Mouse (Mus musculus) telencephalon, adult 2 months (tissue): ENCODE measurements around the gene Lrrc46.
A peak's percentile ranks its signal among the peaks of the same experiment; 100 is the strongest.

Experiments used
- DNase-seq: peaks from one replicate; pipeline ENCODE4 v3.0.0-alpha.2; 2011; ENCODE audit warnings: low read depth, low spot score

The Lrrc46 gene

DNA sequence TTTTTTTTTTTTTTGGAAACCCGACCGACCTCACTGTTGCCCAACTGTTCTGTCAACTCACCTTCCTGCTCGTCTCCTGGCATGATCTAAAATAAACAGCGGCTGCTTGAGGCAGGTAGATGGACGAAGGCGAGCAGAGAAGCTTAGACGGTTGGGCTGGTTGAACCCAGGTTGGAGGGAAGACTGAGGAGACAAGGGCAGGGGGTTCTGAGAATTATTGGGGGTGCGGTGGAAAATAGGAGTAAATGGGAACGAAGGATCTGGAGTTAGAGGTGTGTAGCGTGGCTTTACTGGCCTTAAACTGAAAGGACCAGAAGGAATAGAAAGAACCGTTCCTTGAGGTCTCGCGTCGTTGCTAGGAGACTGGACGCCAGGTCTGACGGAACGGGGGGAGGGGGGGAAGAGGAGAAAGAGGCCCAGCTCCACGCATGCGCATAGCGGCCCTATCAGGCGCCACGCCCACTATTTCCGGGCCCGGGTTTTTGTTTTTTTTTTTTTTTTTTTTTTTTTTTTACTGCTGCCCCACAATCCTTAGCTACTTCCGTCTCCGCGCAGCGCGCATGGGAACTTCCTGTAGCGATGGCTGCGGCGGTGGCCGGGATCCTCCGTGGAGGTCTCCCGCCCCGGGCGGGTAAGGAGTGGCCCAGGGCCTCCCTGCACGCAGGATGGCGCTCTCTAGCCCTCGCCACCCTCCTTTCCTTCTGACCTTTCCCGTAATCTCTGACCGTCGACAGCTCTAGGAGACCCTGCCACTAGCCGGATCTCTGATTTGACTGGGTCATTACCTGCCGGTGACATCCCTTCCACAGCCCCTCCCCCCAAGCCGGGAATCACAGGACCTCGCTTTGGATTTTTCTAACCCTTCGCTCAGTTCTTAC lies at the start of gene Lrrc46, which contains the start of gene Mrpl10:
Gene Lrrc46 (minus strand): TSS at position 386 of the 878 bp plus-strand sequence.
Gene Mrpl10 (plus strand): TSS at position 539 of the 878 bp plus-strand sequence.
- peak; percentile 89 for DNase-seq

DNA sequence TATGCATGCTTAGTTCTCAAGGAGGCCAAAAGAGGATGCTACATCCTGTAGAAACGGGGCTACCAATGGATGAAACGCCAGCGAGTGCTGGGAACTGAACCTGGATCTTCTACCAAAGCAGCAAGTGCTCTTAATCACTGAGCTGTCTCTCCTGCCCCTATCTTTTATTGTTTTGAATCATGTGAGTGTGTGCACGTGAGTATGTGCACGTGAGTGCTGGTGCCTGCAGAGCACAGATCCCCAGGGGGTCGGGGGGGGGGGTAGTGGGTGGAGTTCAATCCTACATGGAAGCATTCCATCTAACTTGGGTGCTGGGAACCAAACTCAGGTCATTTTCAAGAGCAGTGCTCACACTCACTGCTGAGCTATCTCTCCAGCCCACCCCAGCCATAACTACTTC lies 45.2 kb upstream of the Lrrc46 start:
- no peak for DNase-seq

DNA sequence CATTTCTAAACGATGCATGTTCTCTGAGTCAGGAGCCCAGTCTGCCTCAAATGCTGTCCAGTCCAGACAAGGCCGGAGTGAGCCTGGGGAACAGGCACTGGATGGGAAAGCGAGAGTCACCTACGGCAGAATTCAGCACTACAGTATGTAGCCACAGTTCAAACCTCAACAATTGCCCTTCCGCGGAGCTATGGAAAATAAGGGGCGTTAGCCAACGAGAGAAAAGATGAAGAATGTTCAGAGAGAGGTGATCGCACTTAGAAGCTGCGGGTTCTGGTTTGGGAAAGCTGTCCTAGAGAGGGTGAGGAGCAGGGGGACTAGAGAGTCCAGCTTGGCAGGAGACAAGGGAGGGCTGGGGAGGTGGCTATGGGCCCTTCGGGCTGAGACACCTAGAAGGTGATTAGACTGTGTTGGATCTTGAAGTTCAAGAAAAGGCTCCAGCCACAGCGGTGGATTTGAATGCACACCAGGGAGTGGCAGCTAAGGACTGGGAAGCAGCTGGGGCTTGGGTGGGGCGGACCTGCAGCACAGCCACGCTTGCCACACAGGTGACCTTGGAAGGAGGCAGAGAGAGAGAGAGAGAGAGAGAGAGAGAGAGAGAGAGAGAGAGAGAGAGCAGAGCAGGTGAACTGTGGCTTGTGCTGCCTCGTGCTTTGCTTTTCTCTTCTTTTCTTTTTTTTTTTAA lies 43.8 kb upstream of the Lrrc46 start:
- no peak for DNase-seq

DNA sequence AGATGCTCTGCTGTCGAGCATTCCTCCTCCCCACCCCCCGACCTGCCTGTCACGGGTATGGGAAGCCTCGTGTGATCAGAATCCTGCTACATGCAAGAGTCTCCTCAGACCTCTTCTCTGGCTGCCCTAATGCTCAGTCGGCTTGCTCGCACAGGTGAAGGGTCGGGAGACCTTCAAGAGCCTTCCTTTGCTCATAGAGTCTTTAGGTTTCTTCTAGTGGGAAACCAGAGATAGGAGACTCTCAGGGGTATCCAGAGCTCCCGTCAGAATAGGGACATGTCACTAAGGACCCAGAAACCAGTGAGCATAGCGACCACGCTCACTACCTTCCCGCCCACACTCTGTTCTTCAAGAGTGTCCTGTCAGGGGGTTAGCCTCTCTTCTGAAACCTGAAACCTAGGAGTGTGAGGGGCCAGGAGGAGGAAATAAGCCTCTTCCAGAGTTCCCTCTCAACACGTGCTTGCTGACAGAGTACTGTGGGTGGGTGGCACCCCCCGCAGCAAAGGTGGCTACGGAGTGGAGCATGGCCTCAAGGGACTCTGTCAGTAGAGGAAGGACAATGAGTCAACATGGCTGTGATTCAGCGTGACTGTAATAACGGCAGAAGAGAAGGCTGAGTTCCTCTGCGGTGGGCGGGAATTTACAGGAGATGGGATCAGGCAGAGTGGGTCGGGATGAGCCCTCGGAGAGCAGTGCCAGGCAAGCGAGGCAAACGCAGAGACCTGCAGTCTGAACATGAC lies 42.4 kb upstream of the Lrrc46 start:
- no peak for DNase-seq

DNA sequence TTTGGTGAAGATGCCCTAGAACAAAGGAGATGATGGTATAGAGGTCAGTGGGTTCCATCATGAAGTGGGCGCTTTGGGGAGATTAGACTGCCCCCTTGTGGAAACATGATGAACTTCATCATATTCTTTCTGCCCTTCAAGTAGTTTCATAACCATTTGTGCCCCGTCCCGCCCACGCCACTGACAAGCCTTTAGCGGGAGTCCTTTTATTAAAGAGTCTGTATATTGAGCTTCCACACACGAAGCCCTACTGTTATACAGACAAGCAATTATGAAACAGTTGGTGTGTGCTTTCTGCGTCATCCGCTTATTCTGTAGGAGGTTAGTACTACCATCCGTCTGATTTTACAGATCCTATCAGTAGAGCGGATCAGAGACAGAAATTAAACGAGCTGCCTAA lies 41.8 kb upstream of the Lrrc46 start:
- DNase-seq: no peak

DNA sequence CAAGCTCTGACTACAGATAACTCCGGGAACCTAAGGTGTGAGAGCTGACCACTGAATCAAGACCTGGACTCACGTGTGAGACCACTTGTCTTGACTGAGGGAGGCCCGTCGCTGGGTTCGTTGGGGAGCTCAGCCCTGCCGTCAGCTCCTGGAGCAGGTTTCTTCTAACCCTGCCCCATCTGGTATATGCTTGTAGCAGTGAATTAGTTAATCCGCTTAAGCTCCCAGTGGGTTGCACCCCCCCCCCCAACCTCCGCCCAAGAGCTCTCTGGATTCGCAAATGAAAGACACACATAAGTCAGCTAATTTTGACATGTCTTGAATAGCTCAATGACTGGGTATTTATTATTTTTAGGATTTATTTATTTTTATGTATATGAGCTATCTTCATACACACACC lies 39.1 kb upstream of the Lrrc46 start:
- no peak for DNase-seq

DNA sequence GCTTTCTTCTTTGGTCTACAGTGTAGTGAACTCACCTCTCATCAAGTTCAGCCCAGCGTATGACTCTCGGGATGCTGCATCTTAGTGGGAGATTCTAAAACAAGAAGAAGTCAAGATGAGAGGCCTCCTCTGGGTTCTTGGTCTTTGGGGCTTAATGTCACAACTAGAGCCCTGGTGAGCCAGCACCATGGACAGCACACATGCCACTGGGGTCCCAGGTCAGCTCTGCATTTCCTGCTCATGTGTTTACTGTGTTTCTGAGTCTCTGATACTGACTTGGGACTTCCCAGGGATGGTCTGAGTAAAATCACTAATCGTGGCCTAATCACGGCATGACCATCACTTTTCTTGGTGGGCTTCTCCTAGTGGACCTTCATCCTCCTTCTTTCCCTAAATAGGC lies 37.5 kb upstream of the Lrrc46 start:
- no peak for DNase-seq

DNA sequence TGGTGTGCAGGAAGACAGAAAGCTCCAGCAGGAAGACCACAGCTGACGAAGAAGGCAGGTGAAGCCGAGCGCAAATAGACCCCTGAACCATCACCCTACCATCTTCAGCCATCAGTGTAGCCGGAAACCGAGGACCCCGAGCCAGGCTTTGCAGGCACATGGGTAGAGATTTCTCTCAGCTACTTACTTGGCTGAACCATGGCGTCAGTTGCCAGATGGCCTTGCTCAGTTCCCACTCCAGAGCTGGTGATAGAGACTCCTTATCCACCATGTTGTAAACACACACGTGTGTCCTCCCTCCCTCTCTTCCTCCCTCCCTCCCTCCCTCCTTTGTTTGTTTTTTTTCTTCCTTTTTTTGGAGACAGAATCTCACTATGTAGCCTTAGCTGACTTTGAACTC lies 33.0 kb upstream of the Lrrc46 start:
- DNase-seq: no peak

DNA sequence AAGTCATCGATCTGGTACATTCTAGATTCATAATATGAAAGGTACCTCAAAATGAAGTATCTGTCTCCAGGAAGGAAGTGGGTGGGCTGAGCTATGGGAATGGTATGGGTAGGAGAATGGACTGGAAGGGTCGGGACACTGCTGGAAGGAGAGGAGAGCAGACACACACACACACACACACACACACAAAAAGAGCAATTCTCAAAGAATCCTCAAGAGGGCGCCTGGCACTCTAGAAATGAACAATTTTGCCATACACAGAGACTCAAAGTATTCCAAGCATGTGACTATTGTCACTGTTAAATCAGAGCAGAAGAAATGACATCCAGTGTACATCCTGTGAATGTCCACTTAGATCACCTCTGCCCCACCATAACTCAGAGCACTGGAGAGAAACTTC lies 31.3 kb upstream of the Lrrc46 start:
- no peak for DNase-seq

DNA sequence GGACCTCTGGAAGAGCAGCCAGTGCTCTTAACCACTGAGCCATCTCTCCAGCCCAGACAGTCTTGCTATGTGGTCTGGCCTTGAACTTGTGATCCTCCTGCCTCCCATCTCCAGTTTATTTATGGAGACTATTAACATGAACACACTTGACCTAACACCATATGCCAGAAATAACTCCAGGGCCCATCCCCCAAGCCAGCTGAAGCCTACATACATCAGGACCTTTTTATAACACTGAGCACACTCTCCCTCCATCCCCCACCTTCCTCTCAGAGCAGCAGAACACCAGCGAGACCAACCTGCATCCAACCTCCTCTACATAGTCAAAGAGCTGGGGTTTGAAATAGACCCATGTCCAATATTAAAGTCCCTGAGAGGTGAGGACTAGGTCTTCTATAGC lies 29.9 kb upstream of the Lrrc46 start:
- no peak for DNase-seq

DNA sequence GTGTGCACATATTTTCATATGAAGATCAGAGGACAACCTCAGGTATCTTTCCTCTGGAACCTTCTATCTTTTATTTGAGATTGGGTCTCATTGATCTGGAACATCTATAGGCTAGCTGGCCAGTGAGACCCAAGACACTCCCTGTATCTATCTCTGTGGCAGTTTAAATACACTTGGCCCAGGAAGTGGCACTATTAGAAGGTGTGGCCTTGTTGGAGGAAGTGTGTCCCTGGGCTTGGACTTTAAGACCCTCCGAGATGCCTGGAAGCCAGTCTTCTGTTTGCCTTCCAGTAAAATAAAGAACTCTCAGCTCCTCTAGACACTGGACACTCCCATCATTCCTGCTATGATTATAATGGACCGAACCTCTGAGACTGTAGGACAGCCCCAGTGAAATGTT lies 28.6 kb upstream of the Lrrc46 start:
- no peak for DNase-seq

DNA sequence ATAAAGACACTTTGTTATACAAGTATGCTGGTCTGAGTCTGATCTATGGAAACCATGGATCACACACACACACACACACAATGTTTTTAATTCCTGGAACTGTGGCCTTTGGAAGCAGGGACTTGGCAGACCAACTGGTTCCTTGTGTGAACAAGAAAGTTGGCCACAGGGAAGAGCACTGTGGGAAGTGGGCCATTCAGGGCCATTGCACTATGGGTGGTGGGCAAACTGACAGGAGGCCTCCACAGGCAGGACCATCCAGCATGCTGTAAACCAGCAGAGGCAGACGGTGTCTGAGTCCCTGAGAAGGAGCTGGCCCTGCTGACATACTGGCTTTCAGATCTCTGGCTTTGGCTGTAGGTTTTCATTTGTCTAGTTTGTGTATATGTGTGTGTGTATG lies 28.1 kb upstream of the Lrrc46 start:
- DNase-seq: no peak

DNA sequence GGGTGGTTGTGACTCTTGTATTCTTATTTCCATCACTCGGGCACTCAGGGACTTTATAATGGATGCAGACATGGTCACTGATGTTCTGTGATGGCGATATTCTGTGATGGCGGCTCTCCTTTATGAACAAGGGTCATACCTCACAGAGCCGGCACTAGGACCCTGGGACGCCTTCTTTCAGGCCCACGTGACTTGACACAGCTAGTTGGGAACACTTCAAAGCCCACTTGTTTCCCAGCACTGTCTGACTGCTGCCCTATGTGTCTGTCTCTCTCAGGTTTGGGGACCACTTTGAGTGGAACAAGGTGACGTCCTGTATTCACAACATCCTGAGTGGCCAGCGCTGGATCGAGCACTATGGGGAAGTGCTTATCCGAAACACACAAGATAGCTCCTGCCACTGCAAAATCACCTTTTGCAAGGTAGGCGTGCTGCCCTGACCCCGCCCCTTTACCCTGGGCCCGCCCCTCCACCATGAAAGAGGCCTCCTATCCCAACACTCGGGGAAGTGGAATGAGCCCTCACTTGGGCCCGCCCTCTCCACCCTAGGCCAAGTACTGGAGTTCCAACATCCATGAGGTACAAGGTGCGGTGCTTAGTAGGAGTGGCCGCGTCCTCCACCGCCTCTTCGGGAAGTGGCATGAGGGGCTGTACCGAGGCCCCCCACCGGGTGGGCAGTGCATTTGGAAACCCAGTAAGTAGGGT lies 25.6 kb upstream of the Lrrc46 start:
- no peak for DNase-seq

DNA sequence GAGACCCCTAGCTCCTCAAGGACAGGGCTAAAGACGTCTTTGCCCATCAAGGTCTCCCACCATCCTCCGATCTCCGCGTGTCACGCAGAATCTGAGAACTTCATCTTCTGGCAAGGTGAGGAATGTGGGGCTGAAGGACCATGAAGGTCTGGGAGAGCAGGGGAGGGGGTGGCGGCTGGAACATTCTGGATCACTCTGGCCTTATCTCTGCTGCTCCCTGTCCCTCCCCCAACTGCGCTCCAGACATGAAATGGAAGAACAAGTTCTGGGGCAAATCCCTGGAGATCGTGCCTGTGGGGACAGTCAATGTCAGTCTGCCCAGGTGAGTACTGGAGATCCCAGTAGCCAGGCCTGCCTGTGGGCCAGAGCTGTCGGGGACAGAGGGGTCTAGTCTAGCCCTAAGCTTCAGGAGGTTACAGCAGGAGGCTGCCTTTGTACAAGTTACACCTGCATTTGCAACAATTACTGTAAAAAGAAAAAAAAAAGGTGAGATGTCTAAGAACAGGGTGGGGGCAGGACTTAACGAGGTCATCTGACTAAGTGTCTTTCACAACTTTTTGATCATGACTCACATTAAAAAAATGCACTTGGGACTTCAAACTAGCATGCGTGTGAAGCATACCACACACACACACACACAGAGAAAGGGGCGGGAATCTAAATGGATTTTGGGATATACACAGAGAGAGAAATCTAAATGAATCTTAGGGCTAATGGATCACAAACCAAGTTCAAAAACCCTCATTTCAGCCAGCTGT lies 24.5 kb upstream of the Lrrc46 start:
- no peak for DNase-seq

DNA sequence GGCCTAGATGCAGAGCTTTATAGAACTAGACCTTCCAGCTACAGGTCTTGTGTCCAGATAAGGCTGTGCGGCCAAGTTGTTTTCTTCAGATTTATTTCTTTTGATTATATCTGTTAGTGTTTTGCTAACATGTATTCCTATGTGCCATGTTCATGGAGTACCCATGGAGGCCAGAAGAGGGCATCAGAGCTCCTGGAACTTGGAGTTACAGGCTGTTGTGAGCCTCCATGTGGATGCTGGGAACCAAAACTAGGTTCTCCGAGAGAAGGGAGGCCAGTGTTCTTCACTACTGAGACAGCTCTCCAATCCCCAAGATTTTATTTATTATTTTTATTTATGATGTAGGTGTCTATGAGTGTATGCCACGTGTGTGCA lies 22.7 kb upstream of the Lrrc46 start:
- no peak for DNase-seq

DNA sequence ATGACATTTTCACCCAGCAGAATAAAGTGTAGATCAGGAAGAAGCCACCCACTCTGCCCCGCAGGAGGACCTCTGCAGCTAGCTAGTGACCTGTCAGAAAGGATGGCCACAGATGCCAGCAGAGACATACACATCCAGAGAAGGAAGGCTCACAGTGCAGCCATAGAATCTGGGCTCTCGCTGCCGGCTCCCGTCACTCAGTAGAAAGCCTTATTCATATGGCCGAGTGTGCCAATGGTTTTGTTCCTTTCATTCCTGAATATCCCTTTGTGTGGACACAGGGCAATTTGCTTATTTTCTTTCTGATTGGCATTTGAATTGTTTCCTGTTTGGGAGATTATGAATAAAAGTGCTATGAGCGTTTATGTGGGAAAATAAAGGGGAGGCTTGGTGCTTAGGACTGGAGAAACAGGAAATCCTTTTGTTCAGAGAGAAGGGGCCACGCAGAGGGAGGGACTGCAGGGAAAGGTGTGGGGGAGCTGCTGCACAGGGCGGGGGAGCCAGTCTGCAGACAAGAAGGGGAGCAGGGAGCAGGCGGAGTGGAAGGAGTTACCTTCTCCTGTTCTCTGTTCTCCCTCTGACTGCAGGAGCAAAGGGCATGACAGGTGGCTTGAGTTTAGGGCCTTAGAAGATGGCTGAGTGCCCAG lies 22.2 kb upstream of the Lrrc46 start:
- peak; percentile 75 for DNase-seq

DNA sequence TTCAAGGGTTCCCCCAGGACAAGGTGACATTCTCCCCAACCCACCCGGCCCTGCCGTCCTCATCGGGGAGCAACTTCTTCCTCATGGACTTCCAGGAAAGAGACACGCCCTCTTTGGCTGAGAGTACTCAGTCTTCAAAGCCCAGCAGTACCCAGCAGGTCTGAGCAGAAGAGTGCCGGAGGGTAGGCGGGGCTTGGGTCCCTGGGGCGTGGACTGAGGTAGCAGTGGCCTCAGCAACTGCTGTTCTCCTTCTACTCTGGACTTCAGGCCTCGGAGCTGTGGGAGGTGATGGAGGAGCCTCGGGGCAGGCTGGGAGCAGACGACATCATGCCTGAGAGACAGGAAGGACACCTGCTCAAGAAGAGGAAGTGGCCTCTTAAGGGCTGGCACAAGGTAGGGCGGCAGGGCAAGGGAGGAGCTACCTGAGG lies 11.0 kb upstream of the Lrrc46 start:
- DNase-seq: no peak

DNA sequence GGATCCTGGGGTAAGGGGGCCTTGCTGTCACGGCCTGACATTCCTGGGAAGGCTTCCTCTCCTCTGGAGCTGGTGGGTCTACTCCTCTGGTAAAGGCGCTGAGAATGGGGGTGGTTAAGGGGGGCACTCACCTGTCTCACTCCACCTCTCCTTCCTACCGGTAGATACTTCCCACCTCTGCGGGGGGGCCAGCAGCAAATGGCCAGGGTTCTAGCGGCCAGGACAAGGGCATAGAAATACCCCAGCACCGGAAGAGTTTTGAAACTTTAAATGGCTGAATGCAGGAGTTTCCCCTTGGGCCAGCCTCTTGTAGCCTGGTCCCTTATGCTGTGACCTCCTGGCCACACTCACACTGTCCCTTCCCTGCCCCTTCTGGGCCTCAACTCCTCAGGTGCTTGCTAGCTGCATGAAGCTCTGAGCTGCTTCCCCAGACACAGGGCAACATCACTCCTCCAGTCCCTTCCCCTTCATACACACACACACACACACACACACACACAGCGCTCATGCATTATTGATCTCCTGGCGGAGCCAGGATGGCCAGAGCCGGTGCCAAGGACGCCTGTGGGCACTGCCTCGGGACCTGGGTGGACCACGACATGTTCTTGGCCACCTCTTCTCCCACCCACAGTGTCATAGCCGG lies 9.9 kb upstream of the Lrrc46 start:
- no peak for DNase-seq

DNA sequence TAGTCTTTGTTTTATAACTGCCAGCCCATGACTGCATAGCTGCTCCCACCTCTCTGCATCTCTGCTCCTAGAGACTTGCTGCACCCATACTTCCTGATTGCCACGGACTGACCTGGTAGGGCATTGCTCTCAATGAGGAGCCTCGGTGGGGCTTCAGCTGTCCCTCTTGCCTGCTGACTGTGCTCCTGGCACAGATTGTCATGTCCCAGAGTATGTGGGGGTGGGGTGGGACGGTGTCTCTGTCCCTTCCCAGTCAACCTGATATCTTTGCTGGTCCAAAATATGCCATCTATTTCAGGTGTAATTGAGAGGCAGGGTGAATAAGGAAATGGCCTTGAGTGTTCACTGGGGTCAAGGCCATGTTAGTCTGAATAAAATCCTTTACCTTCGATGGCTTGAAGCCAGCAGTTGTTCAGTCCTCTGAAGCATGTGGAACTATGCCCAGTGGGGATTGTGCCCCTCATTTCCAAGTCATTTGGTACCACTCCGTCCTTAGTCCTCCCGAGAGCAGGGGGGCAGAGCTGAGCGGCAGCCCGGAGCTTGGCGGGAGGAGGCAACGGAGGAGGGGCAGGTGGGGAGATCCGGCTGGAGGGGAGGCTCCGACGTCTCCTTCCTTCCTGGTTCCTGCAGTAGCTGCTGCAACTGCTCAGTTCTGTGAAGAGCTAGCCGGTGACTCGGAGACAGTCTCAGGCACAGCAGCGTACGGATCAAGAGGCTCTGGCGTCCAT lies 9.2 kb upstream of the Lrrc46 start, which contains the start of gene Osbpl7:
Gene Osbpl7 (plus strand): TSS at position 413 of the 728 bp plus-strand sequence.
- peak; percentile 77 for DNase-seq
